22 mouse cellular contexts compared by ENCODE assay signal in genomic region chr7:112836076-112836475, GRCm38 (mm10).
DNase-seq lines count a peak whose midpoint lies in the region; ATAC-seq and TF ChIP-seq lines count a peak whose summit lies in the region.
"Had no signal": no experiment of that assay in that cellular context is flagged by ENCODE, and none has a peak within 500 bp of the region (broad histone marks: within the 10 kb centered on the region; RNA-seq: fewer than 3 reads in every experiment).

No protein-coding gene starts in this region.

- no peak for TF ChIP-seq CTCF in layer of hippocampus, adult 2 months (conservative IDR thresholded peaks at IDR 0.05)
- TF ChIP-seq CTCF in brain, embryonic 14.5 days (IDR thresholded peaks at IDR 0.05; ENCODE audit: borderline replicate concordance, extremely low read depth, insufficient read depth, insufficient read length), result no peak
- TF ChIP-seq CTCF in hindbrain, postnatal 0 days (IDR thresholded peaks at IDR 0.05; ENCODE audit: low read depth), result no peak

- ATAC-seq in hindbrain, postnatal 0 days, result peak; percentile 71
- ATAC-seq in kidney, embryonic 15.5 days (replicated peaks; ENCODE audit: low FRiP score), result no peak
- ATAC-seq: intestine, embryonic 16.5 days had no signal

- no peak for TF ChIP-seq POLR2A in brain, embryonic 14.5 days (IDR thresholded peaks at IDR 0.05; ENCODE audit: borderline replicate concordance, extremely low read depth, insufficient read depth, insufficient read length, poor library complexity, severe bottlenecking)

- H3K36me3 ChIP-seq in hindbrain, postnatal 0 days (ENCODE audit: insufficient read depth, low read length), result no peaks in the 10 kb centered on the region
- peaks cover 16% of the 10 kb centered on the region; the same call in 1 of the 2 replicates for H3K36me3 ChIP-seq in kidney, embryonic 15.5 days
- H3K36me3 ChIP-seq: stomach, embryonic 15.5 days had no signal

- H3K9ac ChIP-seq in hindbrain, postnatal 0 days (replicated peaks; ENCODE audit: low read length), result no peak overlapping the region
- H3K9ac ChIP-seq in kidney, embryonic 15.5 days, result no peak overlapping the region
- H3K9ac ChIP-seq: stomach, embryonic 15.5 days had no signal

- H3K4me3 ChIP-seq in layer of hippocampus, adult 2 months, result no peak overlapping the region
- H3K4me3 ChIP-seq in hindbrain, postnatal 0 days (ENCODE audit: low read length), result no peak overlapping the region
- H3K4me3 ChIP-seq in kidney, embryonic 15.5 days (replicated peaks), result no peak overlapping the region
- H3K4me3 ChIP-seq: left cerebral cortex, adult 2 months; myocyte; stomach, embryonic 15.5 days had no signal

- H3K4me1 ChIP-seq in hindbrain, postnatal 0 days (ENCODE audit: insufficient read depth, low read length), result no peaks in the 10 kb centered on the region; the same call in 1 of the 2 replicates
- peaks cover 53% of the 10 kb centered on the region for H3K4me1 ChIP-seq in kidney, embryonic 15.5 days
- H3K4me1 ChIP-seq: stomach, embryonic 15.5 days had no signal

- no peaks in the 10 kb centered on the region for H3K9me3 ChIP-seq in hindbrain, postnatal 0 days (ENCODE audit: low read length)
- H3K9me3 ChIP-seq in kidney, embryonic 15.5 days (replicated peaks), result 0 out of 2 replicates have a peak, but pooled peaks cover 5% of the 10 kb centered on the region
- H3K9me3 ChIP-seq: stomach, embryonic 15.5 days had no signal

- no peaks in the 10 kb centered on the region for H3K27me3 ChIP-seq in hindbrain, postnatal 0 days (ENCODE audit: insufficient read depth, low read length)
- H3K27me3 ChIP-seq in kidney, embryonic 15.5 days, result no peaks in the 10 kb centered on the region
- H3K27me3 ChIP-seq: stomach, embryonic 15.5 days had no signal

- H3K27ac ChIP-seq in layer of hippocampus, adult 2 months, result peak overlapping the region; percentile 46
- no peak overlapping the region for H3K27ac ChIP-seq in hindbrain, postnatal 0 days
- H3K27ac ChIP-seq in kidney, embryonic 15.5 days, result no peak overlapping the region
- H3K27ac ChIP-seq: left cerebral cortex, adult 2 months; stomach, embryonic 15.5 days had no signal

- 38% methylated on average over 9 of the region's 9 CpGs for WGBS in hindbrain, postnatal 0 days
- 94% methylated on average over 9 of the region's 9 CpGs for WGBS in kidney, embryonic 15.5 days

- H3K4me2 ChIP-seq in hindbrain, postnatal 0 days (ENCODE audit: low read depth, low read length), result no peak overlapping the region
- H3K4me2 ChIP-seq in kidney, embryonic 15.5 days, result no peak overlapping the region
- H3K4me2 ChIP-seq: heart, embryonic 11.5 days; stomach, embryonic 15.5 days had no signal

- DNase-seq in cerebellum, postnatal 14 days, result peak; percentile 28 to 42
- DNase-seq in cerebellum, adult 9-10 months, result no peak
- DNase-seq in layer of hippocampus, adult 2 months (ENCODE audit: low spot score in 2 of 2), result no peak
- DNase-seq in layer of hippocampus, adult 9-11 months, result no peak
- peak; percentile 66 for DNase-seq in brain, embryonic 14.5 days (ENCODE audit: low read depth)
- peak; percentile 51 for DNase-seq in hindbrain, postnatal 0 days (ENCODE audit: low spot score)
- no peak for DNase-seq in embryo, embryonic 10.5 days (ENCODE audit: low spot score)
- DNase-seq: adrenal gland, postnatal 36 days; cerebellum, adult 11 months; cerebellum, postnatal 36 days; gastrocnemius, postnatal 10 days; heart, adult 11 months; kidney, postnatal 36 days; lung, postnatal 4 days; thymus, adult 18-20 months; thymus, postnatal 36 days had no signal

Comparison
In these comparisons a context has a peak if more than half of its experiments do, and no peak if none do; other contexts are left out.
1. DNase-seq: peak in cerebellum, postnatal 14 days (2 of 2), brain, embryonic 14.5 days (single experiment) and hindbrain, postnatal 0 days (single experiment); none in cerebellum, adult 9-10 months (single experiment), layer of hippocampus, adult 2 months (0 of 2), layer of hippocampus, adult 9-11 months (single experiment) and embryo, embryonic 10.5 days (single experiment).